Mouse (Mus musculus) A20 (cell line): Measurements from ENCODE around the gene Olfr312.
"Not testable (repeated sequence)": the region's sequence is repeated elsewhere in the genome, so short reads cannot be mapped to it uniquely, and the experiment has no call there.

ENCODE experiments used
- DNase-seq: peaks from one replicate; pipeline ENCODE4 v3.0.0-alpha.2; 2011; ENCODE audit warnings: low read depth, low spot score

The Olfr312 gene

DNA sequence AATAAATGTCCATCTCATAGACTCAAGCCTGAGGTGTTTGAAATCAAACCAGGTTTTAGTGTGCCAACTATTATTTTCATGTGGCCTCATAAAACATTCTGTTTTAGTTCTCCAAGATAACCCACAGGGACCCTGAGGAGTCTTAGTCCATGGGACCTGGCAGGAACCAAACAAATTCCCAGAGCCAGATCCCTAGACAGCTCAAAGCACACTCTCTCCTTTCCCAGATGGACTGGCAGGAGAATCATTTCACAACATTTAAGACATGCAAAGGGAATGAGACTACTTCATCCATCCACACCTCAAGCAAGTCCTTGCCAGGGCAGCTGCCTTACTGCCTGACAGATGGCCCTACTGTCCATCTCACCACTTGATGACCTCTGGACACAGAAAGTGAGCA is at the start of gene Olfr312:
Olfr312 (plus strand) TSS at position 301 of the 400 bp plus-strand sequence.
- not testable (repeated sequence) for DNase-seq

DNA sequence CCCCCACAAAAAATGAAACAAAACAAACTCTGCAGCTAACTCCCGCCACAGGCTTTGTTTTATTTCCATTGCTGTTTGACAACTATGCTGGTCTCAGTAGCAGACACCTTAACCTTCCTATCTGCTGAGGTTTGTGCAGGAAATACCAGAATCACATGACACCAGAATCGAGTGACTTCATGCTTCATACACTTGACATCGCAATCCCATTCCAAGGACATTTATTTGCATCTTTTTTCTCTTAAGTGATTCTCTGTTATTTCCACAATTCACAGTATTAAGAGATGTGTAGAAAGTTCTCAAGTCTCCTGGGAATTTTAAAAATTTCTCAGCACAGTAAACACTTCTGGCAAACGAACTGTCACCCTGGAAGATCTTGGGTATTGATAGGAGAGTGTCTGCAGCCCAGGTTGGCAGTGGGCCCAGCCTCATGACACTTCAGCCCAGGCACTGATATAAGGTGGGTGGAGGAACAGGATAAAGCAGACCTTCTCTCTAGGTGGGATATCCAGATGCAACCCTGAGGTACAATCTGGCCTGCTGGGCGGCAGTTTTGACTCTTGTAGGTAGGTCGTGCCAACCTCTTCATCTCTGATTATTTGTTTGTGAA is 46.5 kb upstream of the Olfr312 start, which contains the start of gene Olfr314:
Olfr314 (plus strand) TSS at position 473 of the 610 bp plus-strand sequence.
- DNase-seq: no peak

DNA sequence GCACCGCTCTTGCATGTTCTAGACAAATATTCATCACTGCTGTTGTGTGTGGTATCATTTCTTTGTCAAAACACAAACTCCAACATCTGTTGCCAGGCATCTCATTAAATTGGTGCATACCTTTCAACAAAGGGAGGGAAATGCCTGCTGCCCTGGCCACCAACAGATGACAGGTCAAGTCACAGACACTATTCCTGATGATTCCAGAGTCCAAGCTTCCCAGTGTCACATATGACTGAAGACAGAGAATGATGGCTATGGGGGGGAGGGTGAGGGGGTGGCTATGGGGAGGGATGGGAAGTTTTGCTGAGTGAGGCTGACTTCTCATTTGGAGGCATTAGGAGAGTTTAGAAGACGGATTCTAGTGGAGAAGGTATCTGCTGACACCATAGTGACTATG is 44.9 kb upstream of the Olfr312 start:
- no peak for DNase-seq

- DNase-seq: no peak
Measured at GRCm38 (mm10) chr11:58787651-58788050, 41.4 kb upstream of the Olfr312 start.

GRCm38 (mm10) chr11:58788346-58788745 is 40.7 kb upstream of the Olfr312 start:
- DNase-seq: no peak

DNA sequence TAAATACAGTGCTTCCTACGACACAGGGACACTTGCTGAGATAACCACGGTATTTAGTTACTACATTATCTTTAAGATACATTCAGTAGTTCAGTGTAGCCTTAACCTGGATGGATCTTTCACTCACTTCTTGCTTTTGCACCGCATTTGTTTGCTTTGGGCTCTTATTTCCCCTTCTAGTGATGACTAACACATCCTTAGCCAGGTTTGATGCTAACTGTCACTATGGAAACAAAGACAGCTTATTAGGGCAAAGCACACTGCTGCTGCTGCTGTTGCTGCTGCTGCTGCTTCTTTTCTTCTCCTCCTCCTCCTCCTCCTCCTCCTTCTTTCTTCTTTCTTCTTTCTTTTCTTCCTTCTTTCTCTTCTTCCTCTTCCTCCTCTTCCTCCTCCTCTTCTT is 39.5 kb upstream of the Olfr312 start:
- peak; percentile 45 for DNase-seq

- peak; percentile 80 for DNase-seq
Measured at GRCm38 (mm10) chr11:58790053-58790452, 39.0 kb upstream of the Olfr312 start.

DNA sequence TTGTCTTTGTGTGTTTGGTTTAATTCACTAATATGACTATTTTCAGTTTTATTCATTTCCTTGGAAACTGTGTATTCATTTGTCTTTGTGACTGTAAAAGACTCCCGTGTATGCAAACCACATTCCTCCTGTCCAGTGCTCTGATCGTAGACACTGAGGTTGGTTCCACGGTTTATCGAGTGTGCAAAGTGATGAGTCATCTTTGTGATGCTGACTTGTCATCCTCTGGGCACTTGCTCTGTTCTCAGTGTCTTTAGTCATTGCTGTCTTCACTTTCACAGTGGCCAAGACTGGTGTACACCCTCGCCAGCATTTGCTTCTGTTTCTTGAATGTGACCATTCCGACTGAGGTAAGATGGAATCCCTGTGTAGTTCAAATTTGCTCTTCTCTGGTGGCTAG is 38.4 kb upstream of the Olfr312 start:
- peak; percentile 52 for DNase-seq

DNA sequence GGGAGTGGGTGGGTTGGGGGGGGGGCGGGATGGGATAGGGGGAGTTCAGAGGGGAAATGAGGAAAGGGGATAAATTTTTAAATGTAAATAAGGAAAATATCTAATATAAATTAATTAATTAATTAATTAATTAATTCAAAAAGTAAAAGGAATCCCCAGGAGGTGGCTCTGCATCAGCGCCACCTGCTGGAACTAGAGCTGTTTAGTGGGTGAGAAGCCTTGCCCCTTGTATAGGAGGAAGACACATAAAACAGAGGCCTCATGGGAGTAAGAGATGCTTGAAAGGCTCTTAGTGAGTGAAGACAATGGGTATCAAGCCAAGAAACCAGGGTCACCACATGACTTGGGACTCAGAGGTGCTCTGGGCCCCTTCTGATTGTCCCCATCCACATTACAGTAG is 33.2 kb upstream of the Olfr312 start:
- DNase-seq: peak; percentile 52

DNA sequence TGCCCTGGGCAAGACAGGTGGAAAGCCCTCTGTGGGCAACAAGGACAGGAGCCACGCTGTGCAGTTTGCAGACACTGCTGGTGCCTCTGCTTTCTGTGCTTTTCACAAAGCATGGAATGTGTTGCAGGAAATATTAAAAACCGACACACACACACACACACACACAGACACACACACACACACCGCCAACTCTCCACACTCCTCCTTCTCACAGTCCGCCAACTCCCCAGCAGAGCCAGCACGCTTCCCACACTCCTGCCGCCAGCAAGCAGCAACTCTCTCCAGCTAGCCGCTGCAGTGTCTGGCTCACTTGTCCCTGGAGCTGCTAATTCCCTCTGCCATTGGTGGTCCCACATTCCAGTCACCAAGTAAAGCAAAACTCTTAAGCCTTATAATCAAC is 32.2 kb upstream of the Olfr312 start:
- no peak for DNase-seq

DNA sequence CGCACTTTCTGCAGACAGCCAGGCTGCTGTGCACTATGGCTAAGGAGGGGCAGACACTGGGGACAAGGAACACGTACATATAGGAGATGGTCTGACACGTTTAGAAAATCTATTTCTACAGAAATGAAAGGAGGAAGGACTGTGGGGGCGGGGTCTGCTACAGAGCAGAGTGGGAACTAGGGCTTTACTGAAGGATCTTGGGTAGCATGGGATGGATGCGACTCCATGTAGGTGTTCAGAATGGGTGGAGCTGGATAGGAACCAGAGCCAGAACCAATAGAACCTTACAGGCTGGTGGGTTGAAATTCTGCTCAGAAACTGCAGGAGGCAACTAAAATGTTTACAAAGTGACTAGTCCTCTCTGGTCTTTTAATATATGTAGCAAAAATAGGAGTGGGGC is 29.3 kb upstream of the Olfr312 start:
- DNase-seq: no peak

DNA sequence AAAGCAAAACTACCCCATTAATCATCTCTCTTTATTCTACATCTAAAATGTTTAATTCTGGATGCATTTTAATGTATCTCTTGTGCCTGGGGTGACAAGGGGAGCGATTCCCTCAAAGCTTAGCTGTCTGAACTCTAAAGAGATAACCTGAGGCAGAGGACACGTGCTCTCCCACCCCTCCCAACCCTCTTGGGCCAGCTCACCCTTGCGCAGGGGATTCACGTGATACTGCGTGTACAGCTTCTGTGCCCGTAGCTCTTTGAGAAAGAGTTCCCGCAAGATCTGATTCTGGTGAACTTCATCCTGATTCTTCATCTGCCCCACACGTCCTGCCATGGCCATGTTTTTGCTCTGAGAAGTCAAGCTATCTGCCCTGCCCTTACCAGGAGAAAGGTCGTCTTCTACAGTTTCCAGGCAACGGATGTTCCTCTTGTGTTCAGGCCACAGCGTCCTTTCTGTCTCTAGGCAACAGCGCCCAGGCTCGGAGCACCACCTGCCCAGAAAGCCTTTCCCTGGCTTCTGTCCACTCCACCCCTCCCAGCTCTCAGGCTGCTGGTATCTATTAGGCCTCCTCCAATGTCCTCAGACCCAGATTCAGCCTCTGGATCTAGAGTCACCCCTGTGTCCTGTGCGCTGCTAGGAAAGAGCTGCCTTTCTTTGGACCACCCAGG is 27.3 kb upstream of the Olfr312 start, which contains the start of gene Fam183b:
Fam183b (minus strand) TSS at position 403 of the 671 bp plus-strand sequence.
- peak; percentile 25 for DNase-seq

GRCm38 (mm10) chr11:58803871-58804270 is 25.2 kb upstream of the Olfr312 start:
- DNase-seq: no peak

DNA sequence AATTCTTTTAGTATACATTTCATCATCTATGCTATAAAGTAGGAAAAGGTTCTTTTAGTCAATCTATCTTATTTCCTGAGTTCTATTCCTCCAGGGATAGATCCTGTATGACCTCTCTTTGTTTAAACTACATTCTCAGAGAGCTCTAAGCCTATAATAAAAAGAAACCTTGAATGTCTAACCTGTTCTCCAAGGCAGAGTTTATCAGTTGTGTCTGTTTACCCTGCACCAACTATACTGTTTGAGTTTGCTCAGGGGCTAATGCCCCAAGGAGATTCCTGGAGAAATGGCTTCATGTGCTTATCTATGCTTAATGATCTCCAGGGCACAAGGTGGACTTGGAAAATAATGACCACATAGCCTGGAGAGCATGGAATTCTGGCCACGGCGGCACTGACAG is 24.6 kb upstream of the Olfr312 start:
- no peak for DNase-seq

DNA sequence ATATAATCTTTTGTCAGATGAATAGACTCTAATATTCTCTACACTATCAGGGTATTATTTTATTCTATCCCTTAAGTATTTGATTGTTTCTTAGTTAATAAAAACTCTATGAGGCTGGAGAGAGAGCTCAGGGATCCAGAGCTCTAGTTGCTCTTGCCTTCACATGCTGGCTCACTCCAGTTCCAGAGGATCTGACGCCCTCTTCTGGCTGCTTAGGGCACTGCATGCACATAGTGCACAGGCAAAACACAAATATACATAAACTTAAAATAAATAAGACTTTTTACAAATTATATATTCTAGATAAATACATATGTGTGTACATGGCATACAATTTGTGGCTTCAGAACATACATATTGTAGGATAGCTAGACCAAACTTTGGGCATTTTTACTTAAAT is 17.0 kb upstream of the Olfr312 start:
- peak; percentile 37 for DNase-seq

GRCm38 (mm10) chr11:58814700-58815099 is 14.3 kb upstream of the Olfr312 start, which contains the start of gene Olfr313:
Gene Olfr313 (plus strand): TSS chr11:58815000.
- DNase-seq: not testable (repeated sequence)

DNA sequence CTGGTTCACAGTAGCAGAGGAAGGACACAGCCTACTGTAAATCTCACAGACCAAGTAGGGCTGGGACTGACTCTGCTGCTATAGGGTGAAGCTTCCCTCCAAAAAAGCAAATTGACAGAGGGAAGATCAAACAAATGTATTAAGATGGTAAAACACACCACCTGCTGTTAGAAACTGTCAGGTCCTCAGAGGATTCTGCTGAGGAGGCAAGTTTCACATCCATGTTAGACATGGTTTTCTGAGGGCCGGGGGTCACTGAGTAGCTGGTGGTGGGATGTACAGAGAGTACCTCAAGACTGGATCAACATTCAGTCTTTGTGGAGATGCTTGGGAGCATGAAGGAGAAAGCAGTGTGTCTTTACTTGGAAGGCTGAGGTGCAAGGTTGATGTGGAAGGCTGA is 13.4 kb upstream of the Olfr312 start:
- peak; percentile 12 for DNase-seq

- no peak for DNase-seq
Measured at GRCm38 (mm10) chr11:58829764-58830163, 727 bp downstream of the Olfr312 start.

- DNase-seq: not testable (repeated sequence)
Measured at GRCm38 (mm10) chr11:58832541-58832940, 3.5 kb downstream of the Olfr312 start.

DNA sequence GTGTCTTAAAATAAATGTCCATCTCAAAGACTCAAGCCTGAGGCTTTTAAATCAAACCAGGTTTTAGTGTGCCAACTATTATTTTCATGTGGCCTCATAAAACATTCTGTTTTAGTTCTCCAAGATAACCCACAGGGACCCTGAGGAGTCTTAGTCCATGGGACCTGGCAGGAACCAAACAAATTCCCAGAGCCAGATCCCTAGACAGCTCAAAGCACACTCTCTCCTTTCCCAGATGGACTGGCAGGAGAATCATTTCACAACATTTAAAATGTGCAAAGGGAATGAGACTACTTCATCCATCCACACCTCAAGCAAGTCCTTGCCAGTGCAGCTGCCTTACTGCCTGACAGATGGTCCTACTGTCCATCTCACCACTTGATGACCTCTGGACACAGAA is 9.9 kb downstream of the Olfr312 start, which contains the start of gene Olfr311:
Olfr311 (plus strand) TSS at position 301 of the 400 bp plus-strand sequence.
- not testable (repeated sequence) for DNase-seq

DNA sequence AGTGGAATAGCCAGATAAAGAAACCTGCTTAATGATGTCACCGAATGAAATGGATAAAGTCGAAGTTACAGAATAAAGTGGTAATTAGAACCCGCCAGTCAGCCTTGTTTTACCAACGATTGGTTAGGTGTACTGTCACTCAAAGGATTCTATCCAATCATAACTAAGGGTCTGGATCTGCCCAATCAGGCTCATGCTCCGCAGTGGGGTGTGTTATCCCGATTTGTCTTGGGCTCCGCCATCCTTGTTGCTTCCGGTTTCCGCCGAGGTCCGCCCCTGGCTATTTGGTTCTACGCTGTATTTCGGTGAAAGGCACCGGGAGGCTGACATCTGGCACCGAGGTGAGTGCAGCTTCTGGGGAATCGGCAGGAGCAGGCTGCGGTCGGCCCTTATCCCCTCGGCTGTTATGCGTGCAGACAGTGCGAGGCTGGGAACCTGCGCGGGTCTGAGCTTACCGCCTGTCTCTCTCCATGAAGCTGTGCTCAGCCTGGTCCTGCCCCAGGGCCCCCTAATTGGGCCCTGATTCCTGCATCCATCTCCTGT is 18.0 kb downstream of the Olfr312 start, which contains the start of gene Gm12258:
Gm12258 (plus strand) TSS at position 240 of the 543 bp plus-strand sequence.
- peak; percentile 98 for DNase-seq

DNA sequence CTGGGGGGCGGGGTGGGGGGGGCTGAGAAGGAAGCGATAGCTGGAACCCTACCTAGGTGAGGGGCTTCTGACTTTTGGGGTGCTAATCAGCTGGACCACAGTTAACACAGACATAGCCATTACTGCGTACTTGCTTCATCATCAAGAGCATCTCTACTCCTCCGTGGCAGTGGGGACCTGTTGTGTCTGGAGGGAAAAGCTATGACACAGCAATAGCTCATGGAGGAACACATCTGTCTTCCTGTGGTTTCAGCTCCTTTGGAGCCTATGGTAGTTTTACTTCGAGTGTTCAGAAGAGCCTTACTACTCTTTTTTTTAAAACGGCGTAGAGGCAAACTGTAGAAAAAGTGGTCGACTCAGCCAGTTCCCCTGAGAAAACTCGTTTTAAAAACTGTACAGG is 18.6 kb downstream of the Olfr312 start:
- DNase-seq: no peak

GRCm38 (mm10) chr11:58849731-58850130 is 20.7 kb downstream of the Olfr312 start:
- no peak for DNase-seq
